Mouse (Mus musculus) CD4-positive, CD25-positive, alpha-beta regulatory T cell, adult 2 months (primary cell): ENCODE measurements around the gene Slc39a9.

ENCODE experiments used
- DNase-seq: peaks from one replicate; pipeline ENCODE4 v3.0.0-alpha.2; 2012; ENCODE audit warnings: low read depth, low spot score

The Slc39a9 gene

DNA sequence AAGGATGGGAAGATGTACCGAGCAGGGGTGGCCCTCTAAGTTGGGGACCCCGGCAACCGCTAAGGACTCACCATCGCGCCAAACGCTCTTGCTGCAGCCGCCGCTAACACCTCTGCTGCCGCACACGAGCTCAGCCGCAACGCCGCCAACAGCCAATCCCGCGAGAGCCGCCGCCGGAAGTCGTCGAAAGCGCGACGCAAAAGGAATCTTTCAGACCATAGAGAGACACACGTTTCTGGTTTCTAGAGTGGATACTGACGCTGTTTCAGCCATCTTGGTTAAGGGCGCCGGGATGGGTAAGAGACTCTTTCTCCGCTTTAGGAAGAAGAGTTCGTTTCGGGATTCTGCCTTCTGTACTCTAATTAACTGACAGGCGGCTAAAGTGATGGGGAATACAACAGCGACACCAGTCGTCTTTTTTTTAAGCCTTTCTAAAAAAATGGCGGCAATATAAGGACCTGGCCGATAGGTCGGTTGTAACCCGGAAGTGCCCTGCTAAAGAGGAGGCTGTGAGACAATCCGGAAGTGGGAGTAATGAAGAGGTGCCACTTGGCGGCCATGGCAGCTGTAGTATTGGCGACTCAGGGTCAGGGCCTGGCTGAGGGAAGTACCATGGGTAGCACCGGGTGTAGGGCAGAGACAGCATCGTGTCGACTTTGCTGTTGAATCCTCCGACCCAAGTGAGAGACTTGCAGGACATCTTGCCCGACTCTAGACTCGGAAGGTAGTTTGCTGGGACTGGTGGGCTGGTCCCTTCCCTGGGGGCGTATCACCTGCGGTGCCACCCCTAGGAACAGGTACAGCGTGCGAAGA is at the start of gene Slc39a9, which contains the start of gene Erh:
Gene Slc39a9, plus strand, starts transcription at position 191 of the 813 bp plus-strand sequence.
Gene Erh, minus strand, starts transcription at position 649 of the 813 bp plus-strand sequence.
- DNase-seq: peak; percentile 97

DNA sequence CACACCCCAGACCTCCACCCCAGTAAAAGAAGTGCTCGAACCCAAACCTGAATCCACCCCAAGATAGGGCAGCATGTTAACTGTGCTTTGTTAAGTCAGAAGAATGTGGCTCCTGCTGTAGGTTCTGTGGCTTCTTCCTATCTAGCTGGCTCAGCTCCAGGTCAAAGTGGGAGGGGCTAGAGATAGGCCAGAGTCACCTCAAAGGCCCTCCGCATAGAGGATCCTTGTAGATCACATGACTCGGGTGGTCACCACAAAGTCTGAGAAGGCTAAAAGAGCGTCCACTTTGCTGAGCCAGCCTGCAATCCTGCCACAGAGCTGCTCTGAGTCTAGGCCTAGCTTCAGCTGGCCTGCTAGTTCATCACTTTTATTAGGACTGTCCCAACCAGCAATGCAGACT is 49.5 kb upstream of the Slc39a9 start:
- no peak for DNase-seq

DNA sequence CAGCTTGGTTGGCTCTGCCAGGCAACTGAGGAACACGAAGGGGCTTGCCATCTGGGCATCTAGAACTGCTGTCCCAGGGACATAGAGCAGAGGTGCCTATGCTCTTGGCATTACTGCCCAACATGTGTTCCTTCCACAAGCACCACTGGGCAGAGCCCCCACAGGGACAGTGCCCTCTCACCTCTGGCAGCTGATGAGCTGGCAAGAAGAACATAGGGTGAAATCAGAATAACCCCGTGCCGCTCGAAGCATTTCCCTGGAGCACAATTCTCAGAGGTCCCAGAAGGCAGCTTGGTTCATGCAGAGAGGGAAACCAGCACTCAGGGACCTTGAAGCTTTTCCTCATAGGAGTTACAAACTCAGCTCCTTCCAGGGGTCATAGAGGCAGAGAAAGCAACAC is 48.9 kb upstream of the Slc39a9 start:
- no peak for DNase-seq

DNA sequence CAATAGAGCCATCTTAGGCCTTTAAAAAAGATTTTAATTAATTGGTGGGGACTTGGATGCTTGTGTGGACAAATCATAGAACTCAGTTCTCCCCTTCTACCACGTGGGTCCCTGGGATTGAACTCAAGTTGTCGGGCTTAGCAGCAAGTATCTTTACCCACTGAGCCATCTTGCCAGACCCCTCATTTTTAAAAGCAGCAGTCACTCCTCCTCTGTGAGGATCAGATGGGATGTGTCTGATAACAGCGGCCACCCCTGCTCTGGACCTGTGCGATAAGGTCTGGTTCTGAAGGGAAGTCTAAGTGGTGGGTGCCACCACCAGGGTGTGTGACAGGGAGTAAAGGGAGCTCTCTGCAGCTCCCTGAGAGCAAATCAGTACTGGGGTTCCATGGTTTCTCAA is 48.1 kb upstream of the Slc39a9 start:
- no peak for DNase-seq

DNA sequence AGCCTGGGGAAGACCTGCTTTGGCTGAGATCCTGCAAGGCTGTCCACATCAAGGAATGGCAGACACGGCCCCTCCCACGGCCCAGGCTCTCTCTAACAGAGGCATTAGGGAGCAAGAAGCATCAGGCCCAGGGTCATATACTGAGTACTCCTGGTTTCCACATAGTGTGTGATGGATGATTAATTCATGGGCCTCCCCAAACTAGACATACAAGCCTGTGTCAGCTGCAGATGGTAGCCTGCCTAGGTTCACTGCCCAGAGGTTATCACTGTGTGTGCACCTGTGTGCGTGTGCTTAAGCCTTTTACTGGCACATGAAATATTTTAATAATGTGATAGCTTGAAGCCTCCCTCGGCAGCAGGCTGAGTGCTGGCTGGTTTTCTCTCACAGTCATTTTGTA is 47.7 kb upstream of the Slc39a9 start:
- DNase-seq: no peak

DNA sequence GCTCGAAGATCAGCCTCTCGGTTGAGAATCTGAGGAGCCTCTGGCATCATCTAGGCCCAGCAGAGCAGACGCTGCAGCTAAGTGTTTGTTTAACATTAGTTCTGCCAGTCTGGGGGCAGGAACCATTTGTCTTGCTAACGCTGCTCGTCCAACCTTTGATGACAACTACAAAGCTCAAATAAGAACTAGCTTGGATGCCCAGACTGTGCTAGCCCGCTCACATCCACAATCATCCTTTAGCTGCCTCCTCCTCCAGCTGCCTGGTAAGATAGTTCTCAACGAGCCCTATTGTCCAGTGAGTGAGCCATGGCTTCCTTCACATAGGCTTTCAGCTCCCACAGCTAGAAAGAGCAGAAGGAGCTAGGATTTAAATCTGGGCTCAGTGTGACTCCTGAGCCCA is 45.4 kb upstream of the Slc39a9 start:
- no peak for DNase-seq

DNA sequence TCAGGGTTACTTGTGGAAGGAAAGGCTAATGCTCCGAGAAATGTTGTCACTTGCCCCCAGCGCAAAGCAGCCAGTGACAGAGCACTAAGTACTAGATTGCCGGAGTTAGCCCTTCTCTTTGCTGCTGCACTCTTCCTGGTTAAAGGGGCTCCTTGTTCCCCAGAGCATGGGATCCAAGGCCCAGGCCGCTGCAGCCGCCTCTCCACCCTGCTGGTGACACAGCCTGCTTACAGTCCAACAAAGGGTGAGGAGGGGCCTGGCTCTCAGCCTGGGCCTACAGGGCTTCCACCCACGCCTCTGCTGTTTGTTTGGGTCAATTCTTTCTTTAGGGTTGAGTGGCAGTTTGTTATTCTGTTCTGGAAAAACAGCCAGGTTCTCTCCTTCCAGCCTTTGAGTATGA is 44.9 kb upstream of the Slc39a9 start:
- DNase-seq: no peak

DNA sequence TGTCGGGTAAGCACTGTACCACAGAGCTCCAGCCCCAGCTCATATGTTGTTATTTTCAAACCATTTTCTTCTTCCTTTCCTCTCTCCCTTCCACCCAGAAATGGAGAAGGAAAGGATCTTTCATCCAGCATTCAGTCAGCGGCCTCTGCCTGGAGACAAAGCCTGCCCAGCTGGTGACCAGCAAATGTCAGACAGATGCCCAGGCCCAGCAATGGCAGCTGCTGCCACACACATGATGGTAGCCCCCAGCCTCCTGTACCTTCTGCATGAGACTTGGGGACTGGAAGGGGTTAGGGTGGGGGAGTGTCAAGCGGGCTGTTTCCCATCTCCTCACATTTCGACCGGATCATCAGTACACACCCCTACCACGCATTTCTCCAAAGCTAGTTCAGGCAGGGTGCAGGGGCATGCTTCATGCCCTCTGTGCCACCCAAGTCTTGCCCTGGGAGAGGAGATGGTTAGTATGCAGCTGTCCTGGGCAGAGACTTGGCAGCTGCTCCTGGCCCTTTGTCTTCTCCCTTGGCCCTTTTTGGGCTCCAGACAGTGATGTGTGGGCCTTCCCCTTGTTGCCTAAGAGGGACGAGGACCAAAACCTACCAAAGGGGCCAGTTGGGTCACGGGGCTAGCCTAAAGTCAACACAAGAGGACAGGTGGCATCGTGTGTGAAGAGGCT is 42.0 kb upstream of the Slc39a9 start:
- DNase-seq: no peak

DNA sequence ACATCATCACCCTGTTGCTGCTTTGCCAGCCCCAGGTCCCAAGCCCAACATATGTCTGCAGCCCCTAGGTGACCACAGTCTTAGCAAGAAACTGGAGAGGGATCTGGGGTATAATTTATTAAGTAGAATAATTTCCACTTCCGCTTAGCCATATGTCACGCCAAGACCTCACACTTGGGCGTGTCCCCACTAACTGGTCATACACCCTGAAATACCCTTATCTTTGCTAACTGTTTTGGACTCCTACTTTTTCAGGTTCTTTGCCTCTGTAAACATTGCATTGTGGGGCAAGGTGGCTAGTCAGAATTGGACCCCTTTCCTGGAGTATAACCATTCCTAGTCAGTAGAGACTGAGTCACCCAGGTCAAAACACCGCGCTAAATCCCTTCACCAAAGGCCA is 41.3 kb upstream of the Slc39a9 start:
- DNase-seq: no peak

DNA sequence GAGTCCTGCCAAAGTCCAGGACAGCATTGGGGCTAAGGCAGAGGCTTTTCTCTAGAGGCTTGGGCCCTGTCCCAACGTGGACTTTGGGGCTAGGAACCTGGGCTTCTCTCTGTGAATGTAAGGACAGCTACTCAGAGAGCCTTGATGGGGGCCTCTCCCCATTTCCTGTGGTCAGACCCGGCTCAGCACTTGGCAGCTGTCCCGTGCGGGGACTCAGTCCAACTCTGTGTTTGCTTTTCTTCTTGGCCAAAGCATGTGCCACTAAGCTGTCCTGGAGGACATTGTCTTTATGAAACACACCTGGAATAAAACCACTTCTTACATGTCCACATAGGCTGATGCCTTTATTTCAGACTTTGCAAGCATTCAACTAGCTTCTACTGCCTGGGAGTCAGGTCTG is 40.1 kb upstream of the Slc39a9 start:
- DNase-seq: no peak

DNA sequence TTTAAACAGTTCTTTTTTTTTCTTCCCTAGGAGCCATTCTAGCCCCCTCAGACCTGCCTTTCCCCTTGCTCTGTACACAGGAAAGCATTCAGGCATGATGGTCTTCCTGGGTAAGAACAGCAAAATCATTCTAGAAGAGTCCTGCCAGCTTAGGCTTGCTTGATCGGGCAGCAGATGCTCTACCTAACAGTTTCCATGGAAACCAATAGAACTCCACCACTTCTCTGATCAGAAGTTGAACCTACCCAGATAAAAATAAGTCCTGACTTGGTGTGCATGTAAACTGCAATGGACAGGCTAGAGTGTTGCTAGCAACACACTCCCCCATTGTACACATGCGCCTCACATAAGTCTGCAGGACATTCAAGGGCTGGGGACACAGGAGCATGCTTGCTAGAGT is 39.5 kb upstream of the Slc39a9 start:
- DNase-seq: no peak

DNA sequence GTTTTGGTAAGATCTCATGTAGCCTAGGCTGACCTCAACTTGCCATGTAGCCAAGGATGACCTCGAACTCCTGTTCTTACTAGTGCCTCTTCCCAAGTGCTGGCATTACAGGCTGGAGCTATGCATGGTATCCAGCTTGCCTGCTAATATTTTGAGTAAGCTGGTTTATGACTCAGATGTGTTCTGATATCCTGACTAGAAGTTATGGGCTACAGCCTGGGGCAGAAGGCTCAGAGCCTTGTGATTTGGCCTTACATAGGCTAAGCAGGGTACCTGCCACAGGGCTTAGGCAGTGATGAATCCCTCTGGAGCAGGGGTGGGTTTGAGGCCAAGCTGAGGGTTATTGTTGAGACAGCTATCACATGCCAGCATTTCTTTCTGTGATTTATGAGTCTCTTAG is 35.1 kb upstream of the Slc39a9 start:
- no peak for DNase-seq

DNA sequence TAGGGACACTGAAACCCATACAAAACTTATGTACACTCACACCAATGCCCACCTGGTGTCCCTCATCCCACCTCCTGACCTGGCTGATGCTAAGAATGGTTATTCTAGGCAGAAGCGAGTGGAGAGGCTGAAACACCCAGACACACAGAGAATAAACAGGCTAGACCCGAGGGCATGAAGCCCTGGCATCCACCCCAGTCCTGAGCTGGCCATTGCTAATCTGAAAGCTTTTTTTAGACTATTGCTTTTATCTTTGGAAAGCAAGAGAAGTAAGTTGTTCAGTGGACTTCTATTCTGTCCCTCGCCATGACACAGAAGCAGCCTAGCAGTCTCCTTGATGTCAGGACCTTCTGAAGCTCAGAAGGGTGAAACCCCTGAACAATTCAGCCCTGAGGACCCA is 33.8 kb upstream of the Slc39a9 start:
- DNase-seq: no peak

DNA sequence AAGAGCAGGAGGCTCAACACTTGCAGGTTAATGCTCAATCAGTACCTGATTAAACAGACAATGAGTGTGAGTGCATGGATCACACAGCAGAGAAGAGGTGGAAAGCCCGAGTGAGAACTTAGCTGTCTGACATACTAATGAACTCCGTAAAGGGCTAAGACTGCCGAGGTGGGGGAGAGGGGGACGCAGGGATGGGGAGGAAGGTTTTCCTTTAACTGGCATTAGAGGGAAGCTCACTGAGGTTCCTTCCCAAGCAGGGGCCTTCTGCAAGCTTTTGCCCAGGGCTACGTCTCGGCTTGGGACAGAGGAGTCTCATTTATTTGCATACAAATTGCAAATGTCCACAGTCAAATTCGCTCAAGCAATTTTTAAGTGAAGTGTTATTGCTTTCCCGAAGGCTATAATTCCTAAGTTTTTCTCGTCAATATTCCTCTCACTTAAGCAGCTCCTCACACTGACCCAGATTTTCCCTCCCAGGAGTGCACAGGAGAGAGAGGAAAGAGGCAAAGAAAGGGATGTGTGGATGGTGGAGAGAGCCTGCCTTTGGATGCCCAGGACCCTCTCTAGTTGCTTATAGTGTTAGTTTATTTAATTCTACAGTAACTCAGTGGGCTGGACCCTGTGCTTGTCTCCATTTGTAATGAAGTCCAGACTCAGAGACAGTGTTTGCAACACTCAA is 31.4 kb upstream of the Slc39a9 start:
- DNase-seq: no peak

DNA sequence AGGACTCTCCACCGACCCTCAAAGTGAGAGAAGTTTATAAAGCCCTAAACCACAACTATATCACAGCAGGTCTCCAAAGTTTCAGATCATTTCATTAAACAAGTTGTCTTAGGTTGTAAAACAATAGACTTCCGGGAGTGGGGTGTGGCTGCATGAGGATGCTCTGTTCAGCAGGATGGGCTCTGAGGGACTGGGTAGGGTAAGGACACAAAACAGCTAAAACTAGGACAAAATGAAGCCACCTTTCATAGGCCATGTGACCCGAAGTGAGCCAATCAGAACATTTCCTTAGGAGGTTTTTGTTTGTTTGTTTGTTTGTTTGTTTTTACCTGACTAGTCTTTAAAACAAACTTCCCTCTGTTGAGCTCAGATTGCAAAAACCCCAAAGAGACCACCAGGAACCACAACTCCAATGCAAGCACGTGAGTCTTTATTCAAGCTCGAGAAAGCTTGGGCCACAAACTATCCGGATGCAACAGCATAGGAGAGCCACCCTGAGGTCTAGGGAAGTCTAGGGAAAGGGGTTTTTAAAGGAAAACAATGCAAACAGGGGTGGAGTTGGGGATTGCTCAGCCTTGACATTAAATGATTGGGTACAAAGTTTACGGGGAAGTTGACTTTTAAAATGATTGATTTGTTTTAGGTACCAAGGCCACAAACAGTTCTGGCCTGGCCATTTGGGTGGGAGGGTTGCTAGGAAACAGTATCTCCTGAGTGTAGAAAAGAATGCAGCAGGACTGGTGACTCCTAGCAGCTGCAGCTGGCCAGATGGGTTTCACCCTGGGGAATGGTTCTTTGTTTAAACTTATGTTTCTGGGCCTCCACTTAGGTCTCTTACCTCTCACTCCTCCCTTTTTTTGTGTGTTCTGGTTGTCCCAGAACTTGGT is 28.1 kb upstream of the Slc39a9 start:
- DNase-seq: no peak

DNA sequence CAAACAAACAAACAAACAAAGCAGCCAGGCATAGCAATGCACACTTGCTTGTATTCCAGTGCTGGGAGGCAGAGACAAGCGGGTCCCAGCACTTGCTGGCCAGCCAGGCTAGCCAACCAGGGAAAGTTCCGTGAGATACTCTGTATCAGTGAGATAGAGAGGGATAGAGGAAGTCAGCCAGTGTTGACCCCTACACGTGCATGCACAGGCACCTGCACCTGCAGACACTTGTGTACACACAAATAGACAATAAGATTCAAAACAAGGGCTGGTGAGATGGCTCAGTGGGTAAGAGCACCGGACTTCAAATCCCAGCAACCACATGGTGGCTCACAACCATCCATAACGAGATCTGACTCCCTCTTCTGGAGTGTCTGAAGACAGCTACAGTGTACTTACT is 23.2 kb upstream of the Slc39a9 start:
- no peak for DNase-seq

DNA sequence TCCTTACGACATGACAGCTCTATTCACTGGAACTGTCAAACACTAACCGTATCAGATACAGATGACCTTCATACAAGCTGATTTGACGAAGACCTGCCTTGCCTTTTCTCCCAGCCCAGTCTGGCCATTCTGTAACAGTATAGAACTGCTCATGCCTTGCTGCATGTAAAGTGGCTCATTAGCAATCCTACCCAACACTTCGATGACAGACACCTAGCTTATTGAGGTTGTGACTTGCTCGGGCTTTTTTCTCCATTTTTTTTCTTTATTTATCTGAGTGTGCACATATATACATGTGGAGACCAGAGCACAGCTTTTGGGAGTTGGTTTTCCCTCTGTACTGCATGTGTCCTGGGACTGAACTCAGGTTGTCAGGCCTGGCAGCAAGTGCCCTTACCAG is 11.9 kb upstream of the Slc39a9 start:
- no peak for DNase-seq

DNA sequence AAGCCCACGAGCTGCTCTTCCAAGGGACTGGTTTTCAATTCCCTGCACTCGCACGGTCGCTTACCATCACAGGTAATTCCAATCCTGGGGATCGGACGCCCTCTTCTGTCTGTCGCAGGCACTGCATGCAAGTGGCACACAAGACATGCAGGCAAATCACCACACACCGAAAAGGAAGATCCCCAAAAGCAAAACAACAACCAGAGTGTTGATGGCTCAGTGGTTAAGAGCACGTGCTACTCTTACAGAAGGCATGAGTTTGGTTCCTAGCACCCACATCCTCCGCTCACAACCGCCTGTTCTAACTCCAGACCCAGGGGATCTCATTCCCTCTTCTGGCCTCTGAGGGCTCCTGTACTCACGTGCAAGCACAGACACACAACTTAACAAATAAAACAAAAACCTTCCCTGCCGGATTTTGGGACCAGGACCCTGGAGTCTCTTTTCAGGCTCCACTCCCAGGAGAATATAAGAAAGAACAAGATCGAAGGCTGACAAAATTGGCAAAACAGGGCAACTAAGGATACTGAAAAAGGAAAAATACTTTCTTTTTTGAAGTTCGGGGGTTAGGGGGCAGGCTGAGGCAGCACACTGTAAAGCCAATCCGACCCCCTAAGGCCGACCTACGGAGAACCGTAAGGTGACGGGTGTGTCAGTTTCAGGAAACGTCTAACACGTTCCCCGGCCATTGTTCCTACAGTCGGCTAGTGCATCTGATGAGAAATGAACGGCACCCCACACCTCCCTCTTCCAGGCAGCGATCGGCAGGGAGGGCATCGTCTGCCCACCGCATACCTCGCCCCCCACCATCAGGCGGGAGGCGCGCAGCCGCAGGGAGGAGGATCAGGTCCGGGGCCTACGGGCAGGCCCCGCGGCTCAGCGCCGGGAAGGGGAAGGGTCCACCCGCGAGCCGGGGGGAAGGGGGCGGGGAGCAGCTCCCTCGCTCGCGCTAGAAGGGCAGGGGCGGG is 674 bp upstream of the Slc39a9 start:
- DNase-seq: peak; percentile 80

DNA sequence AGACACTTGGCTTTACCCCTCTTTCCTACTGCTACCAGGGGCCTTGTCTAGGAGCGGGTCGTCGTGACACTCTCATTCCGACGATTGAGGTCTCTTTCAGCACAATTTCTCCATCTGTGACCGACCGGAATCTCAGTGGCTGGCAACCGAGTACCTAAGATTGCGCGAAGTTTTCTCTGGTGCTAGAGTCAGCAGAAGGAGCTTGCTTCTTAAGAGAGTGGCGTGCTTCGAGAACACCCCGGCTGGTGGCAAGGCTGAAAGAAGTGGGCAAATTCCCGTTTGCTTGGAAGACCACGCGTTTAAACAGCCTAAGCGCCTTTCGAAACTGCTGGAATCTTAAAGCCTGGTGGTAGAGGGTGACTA is 804 bp downstream of the Slc39a9 start:
- DNase-seq: no peak

DNA sequence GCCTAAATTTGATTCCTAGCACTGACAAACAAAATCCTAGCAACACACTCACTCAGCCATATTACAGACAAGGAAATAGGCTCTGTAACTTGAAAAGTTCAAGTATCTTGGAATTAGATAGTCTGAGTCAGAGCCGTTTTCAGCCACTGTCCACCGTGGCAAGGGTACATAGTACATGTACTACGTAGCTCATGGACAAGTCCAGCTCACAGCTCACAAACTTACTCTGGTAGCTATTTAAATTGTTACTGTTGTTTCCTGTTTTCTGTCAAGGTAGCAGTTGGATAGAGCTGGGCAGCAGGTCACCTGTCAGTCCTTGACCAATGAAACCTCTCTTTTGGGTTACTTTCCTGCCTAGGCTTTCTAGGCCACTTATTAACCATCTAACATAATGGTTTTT is 2.7 kb downstream of the Slc39a9 start:
- DNase-seq: no peak
